Mouse (Mus musculus) small intestine, adult 2 months (tissue): ENCODE measurements at regions not wholly inside any gene's neighbourhood (a gene's known extent, or its start where the extent isn't known, plus 50 kb on each side); places are given as distances from the start of the nearest gene placed in this dataset.

Experiments
- CTCF ChIP-seq: fragments of 200-500 bp; IDR thresholded peaks from 2 replicates; pipeline ENCODE4 v1.5.1; 2012; ENCODE audit warnings: low read depth, mild to moderate bottlenecking, control low read depth, inconsistent platforms, low read length, moderate library complexity, mixed read lengths; ENCODE audit not compliant: insufficient replicate concordance, insufficient read length; ENCODE audit errors: extremely low read depth
- POLR2A ChIP-seq: fragments of 200-500 bp; IDR thresholded peaks from 2 replicates; pipeline ENCODE4 v1.6.1; 2012; ENCODE audit warnings: low read depth, mild to moderate bottlenecking, control low read depth, inconsistent platforms, low read length, moderate library complexity

DNA sequence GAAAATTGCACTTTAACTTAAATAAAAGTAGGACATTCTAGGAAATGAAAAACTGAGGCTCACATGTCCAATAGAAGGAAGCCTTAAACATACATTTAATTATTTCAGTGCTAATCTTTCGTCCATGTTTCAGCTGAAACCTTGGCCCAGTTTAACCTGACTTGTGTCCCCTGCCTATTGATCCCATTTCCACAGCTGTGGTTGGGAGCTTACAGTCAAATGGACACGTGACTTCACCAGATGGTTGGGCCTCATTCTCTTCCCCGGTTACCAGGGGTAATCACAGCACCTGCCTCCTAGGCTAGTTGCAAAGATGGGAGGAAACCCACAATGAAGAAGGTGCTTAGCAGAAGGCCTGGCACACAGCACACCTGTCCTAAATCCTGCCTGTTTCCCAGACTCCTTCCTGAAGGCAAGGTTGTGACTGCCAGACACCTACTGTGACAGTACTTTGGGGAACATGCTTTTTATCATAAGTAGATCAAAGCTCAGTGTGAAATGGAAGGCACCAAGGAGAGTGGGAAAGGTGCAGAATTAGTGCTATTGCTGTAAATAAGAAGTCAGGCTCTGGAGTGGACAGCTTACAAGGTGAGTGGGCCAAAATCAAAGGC is 52.4 kb upstream of the Gadd45a start:
- TF ChIP-seq CTCF, result no peak
- TF ChIP-seq POLR2A, result no peak
